Mouse (Mus musculus) kidney, adult 2 months (tissue): ENCODE results near the gene Tgfbi.

ENCODE experiments used
- CTCF ChIP-seq: fragments of 200-500 bp; conservative IDR thresholded peaks from 2 replicates; pipeline ENCODE4 v1.5.1; 2011; ENCODE audit warnings: low read depth, mild to moderate bottlenecking, control low read depth, low read length, moderate library complexity, mixed read lengths; ENCODE audit not compliant: insufficient read depth, insufficient read length
- POLR2A ChIP-seq: fragments of 200-500 bp; IDR thresholded peaks from one replicate; pipeline ENCODE4 v1.6.1; 2011; ENCODE audit warnings: low read depth, low read length, control low read depth

DNA sequence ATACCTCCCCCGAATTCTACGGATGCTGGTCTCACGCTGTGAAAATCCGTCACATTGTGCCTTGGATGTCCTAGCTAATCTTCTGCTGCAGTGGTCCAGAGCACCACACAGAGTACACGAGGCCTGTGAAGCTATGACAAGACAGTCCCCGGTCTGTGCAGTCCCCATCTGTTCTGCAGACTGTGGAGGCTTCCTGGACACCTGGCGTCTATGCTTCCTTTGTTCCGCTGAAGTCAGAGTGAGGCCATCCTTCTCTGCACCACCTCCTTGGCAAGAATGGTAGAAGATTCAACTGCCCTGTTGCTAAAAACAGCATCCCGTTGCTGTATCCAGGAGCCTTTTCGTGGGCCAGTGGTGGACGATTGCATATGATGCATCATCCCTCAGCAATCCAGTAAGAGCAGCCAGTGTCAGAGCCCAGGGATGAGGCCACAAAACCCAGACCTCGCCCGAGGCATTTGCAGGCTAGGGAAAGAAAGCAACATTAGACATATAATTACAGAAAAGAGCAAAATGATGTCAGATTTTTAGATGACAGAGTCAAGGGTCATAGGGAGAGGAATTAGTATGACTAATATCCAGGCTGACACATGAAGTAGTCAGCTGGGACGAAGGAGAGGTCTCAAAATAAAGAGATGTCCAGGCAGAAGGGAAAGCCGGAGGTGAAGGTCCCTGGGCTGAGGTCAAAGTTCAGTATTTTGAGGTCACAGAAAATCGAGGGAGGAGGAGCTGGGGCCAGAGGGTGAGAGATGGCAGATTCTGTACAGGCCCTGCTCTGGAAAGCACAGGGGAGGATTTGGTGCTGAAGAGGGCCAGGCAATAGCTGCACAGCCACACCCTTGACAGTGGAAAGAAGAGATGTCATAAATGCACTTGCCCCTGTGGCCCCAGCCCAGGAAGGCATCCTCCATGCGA, 55.2 kb downstream of the Tgfbi start:
- TF ChIP-seq CTCF (no peak), POLR2A (no peak)
